Mouse (Mus musculus) heart, embryonic 11.5 days (tissue): ENCODE results near the gene Rimbp2. TPM values are rescaled to one million over a fixed set of nuclear protein-coding genes. Genes with fewer than 3 reads are reported as not detected.

ENCODE experiments used
- ATAC-seq: fragments of 200-750 bp; cut with Nextera tagmentation; replicated peaks from 2 replicates; pipeline ENCODE4 v1.8.0; 2017; ENCODE audit warnings: moderate library complexity; ENCODE audit not compliant: insufficient number of reproducible peaks, low FRiP score, low TSS enrichment
- H3K27ac ChIP-seq: fragments of 300-500 bp; sonication (generic); 2 replicates; pipeline ENCODE4 v1.5.1; 2014; ENCODE audit warnings: mild to moderate bottlenecking, low read depth, low read length
- H3K27me3 ChIP-seq: fragments of 300-500 bp; sonication (generic); 2 replicates; pipeline ENCODE4 v1.6.1; 2014; ENCODE audit warnings: mild to moderate bottlenecking, low read length, mixed read lengths; ENCODE audit not compliant: control insufficient read depth, insufficient read depth
- H3K36me3 ChIP-seq: fragments of 300-500 bp; sonication (generic); 2 replicates; pipeline ENCODE4 v1.6.1; 2014; ENCODE audit warnings: mild to moderate bottlenecking, low read length, moderate library complexity, mixed read lengths; ENCODE audit not compliant: control insufficient read depth, insufficient read depth
- H3K4me1 ChIP-seq: fragments of 300-500 bp; sonication (generic); 2 replicates; pipeline ENCODE4 v1.6.1; 2014; ENCODE audit warnings: low read length; ENCODE audit not compliant: control insufficient read depth, insufficient read depth
- H3K4me2 ChIP-seq: fragments of 300-500 bp; sonication (generic); 2 replicates; pipeline ENCODE4 v1.6.1; 2014; ENCODE audit warnings: mild to moderate bottlenecking, moderate library complexity
- H3K4me3 ChIP-seq: fragments of 300-500 bp; sonication (generic); 2 replicates; pipeline ENCODE4 v1.5.1; 2014; ENCODE audit warnings: low read depth, low read length
- H3K9ac ChIP-seq: fragments of 300-500 bp; sonication (generic); 2 replicates; pipeline ENCODE4 v1.6.1; 2014; ENCODE audit warnings: mild to moderate bottlenecking, low read depth, low read length, moderate library complexity
- H3K9me3 ChIP-seq: fragments of 300-500 bp; sonication (generic); replicated peaks from 2 replicates; pipeline ENCODE4 v1.6.1; 2016; ENCODE audit warnings: low read length; ENCODE audit not compliant: control insufficient read depth
- WGBS: fragments of 180-500 bp; shearing (Covaris S2); extraction: QIAGEN DNeasy Blood & Tissue Kit; methylation state at CpG from one replicate; pipeline ENCODE4 v1.1.7; 2014; ENCODE audit not compliant: insufficient replicate concordance; 5-methylcytosine and 5-hydroxymethylcytosine counted together
- polyA plus RNA-seq: library from polyadenylated mRNA; unstranded; fragments of >200 nt; fragmentation: Nextera tagmentation; extraction: Ambion mirVana; gene quantifications from 2 replicates; pipeline ENCODE4 v1.2.1, GENCODE M21; 2014

Gene Rimbp2
- polyA plus RNA-seq, 1 experiment from 2014 or later, result 0.03 TPM

GRCm38 (mm10) chr5:128800592-128800991 lies 152.7 kb downstream of the Rimbp2 start:
- no peak overlapping the region for H3K4me3 ChIP-seq
- no peaks in the 10 kb centered on the region for H3K36me3 ChIP-seq
- no peaks in the 10 kb centered on the region for H3K27me3 ChIP-seq
- H3K4me2 ChIP-seq, result no peak overlapping the region
- no peaks in the 10 kb centered on the region for H3K4me1 ChIP-seq
- no peaks in the 10 kb centered on the region for H3K9me3 ChIP-seq
- H3K9ac ChIP-seq, result no peak overlapping the region
- WGBS, result 86% methylated on average over 5 of the region's 5 CpGs
- no peak for ATAC-seq
- H3K27ac ChIP-seq, result no peak overlapping the region

GRCm38 (mm10) chr5:128781621-128782020 lies 171.7 kb downstream of the Rimbp2 start:
- Histone ChIP-seq H3K4me1 (no peaks in the 10 kb centered on the region), H3K4me2 (no peak overlapping the region), H3K9ac (no peak overlapping the region), H3K36me3 (no peaks in the 10 kb centered on the region), H3K4me3 (no peak overlapping the region), H3K27ac (no peak overlapping the region), H3K27me3 (no peaks in the 10 kb centered on the region), H3K9me3 (no peaks in the 10 kb centered on the region)
- ATAC-seq, result no peak
- 59% methylated on average over 22 of the region's 22 CpGs for WGBS

DNA sequence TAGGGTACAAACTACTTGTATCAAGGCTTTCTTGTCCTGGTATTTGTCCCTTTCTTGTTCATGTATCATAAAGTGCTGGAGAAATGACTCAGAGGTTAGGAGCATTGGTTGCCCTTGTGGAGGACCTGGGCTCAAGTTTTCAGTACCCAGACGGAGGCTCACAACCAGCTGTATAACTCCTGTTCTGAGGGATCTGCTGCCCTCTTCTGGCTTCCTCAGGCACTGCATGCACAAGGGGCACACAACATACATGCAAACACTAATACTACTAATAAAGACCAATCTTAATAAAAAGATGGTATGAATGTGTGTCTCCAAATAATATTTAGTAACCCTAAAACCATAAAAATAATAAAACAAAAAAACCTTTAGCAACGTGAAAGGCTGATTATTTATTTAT lies 176.9 kb downstream of the Rimbp2 start:
- 57% methylated on average over 2 of the region's 2 CpGs for WGBS
- H3K27me3 ChIP-seq, result no peaks in the 10 kb centered on the region
- no peaks in the 10 kb centered on the region for H3K9me3 ChIP-seq
- H3K4me2 ChIP-seq, result no peak overlapping the region
- no peak overlapping the region for H3K9ac ChIP-seq
- no peak overlapping the region for H3K4me3 ChIP-seq
- H3K4me1 ChIP-seq, result no peaks in the 10 kb centered on the region
- H3K36me3 ChIP-seq, result no peaks in the 10 kb centered on the region
- no peak for ATAC-seq
- H3K27ac ChIP-seq, result no peak overlapping the region

- H3K9ac ChIP-seq, result peak overlapping the region; percentile 35; the same call in 1 of the 2 replicates
- WGBS, result 23% methylated on average over 10 of the region's 10 CpGs
- H3K4me3 ChIP-seq, result no peak overlapping the region
- no peaks in the 10 kb centered on the region for H3K36me3 ChIP-seq
- H3K27me3 ChIP-seq, result no peaks in the 10 kb centered on the region
- no peaks in the 10 kb centered on the region for H3K9me3 ChIP-seq
- 0 out of 2 replicates have a peak overlapping the region, but pooled peaks have one; percentile 25 for H3K4me2 ChIP-seq
- ATAC-seq, result peak; percentile 52; the same call in 1 of the 2 replicates
- no peaks in the 10 kb centered on the region for H3K4me1 ChIP-seq
- no peak overlapping the region for H3K27ac ChIP-seq
Observed at GRCm38 (mm10) chr5:128769026-128769631, 184.2 kb downstream of the Rimbp2 start.

GRCm38 (mm10) chr5:128761118-128761517 lies 192.2 kb downstream of the Rimbp2 start:
- Histone ChIP-seq H3K27ac (no peak overlapping the region), H3K9me3 (no peaks in the 10 kb centered on the region), H3K4me2 (no peak overlapping the region), H3K4me3 (no peak overlapping the region), H3K4me1 (no peaks in the 10 kb centered on the region), H3K36me3 (no peaks in the 10 kb centered on the region), H3K27me3 (no peaks in the 10 kb centered on the region), H3K9ac (no peak overlapping the region)
- ATAC-seq, result no peak
- WGBS, result 27% methylated on average over 8 of the region's 8 CpGs

- no peak overlapping the region for H3K4me2 ChIP-seq
Observed at GRCm38 (mm10) chr5:128746261-128746660, 207.0 kb downstream of the Rimbp2 start.

GRCm38 (mm10) chr5:128745206-128745605 lies 208.1 kb downstream of the Rimbp2 start:
- Histone ChIP-seq H3K9ac (no peak overlapping the region), H3K9me3 (no peaks in the 10 kb centered on the region), H3K4me3 (no peak overlapping the region), H3K36me3 (no peaks in the 10 kb centered on the region), H3K27me3 (peaks cover 4% of the 10 kb centered on the region), H3K4me2 (no peak overlapping the region), H3K27ac (no peak overlapping the region), H3K4me1 (no peaks in the 10 kb centered on the region)
- 63% methylated on average over 9 of the region's 9 CpGs for WGBS
- ATAC-seq, result no peak

More at GRCm38 (mm10) chr5:128746261-128746660, 207.0 kb downstream of the Rimbp2 start:
- 79% methylated on average over 8 of the region's 8 CpGs for WGBS
- ATAC-seq, result no peak
- no peak overlapping the region for H3K9ac ChIP-seq
- H3K9me3 ChIP-seq, result no peaks in the 10 kb centered on the region
- H3K27me3 ChIP-seq, result peaks cover 4% of the 10 kb centered on the region; the same call in 1 of the 2 replicates
- no peak overlapping the region for H3K4me3 ChIP-seq
- H3K36me3 ChIP-seq, result no peaks in the 10 kb centered on the region
- H3K27ac ChIP-seq, result no peak overlapping the region
- no peaks in the 10 kb centered on the region for H3K4me1 ChIP-seq

- Histone ChIP-seq H3K27me3 (peaks cover 7% of the 10 kb centered on the region), H3K4me2 (no peak overlapping the region), H3K9me3 (no peaks in the 10 kb centered on the region), H3K4me3 (no peak overlapping the region), H3K9ac (no peak overlapping the region), H3K27ac (no peak overlapping the region), H3K36me3 (no peaks in the 10 kb centered on the region), H3K4me1 (no peaks in the 10 kb centered on the region)
- 77% methylated on average over 6 of the region's 6 CpGs for WGBS
- no peak for ATAC-seq
Observed at GRCm38 (mm10) chr5:128744351-128744750, 208.9 kb downstream of the Rimbp2 start.

GRCm38 (mm10) chr5:128739838-128740171 lies 213.5 kb downstream of the Rimbp2 start:
- H3K4me3 ChIP-seq, result no peak overlapping the region
- H3K27ac ChIP-seq, result no peak overlapping the region
- ATAC-seq, result no peak
- H3K27me3 ChIP-seq, result peaks cover 16% of the 10 kb centered on the region; the same call in 1 of the 2 replicates
- no peak overlapping the region for H3K4me2 ChIP-seq
- no peaks in the 10 kb centered on the region for H3K9me3 ChIP-seq
- 35% methylated on average over 8 of the region's 8 CpGs for WGBS
- H3K9ac ChIP-seq, result no peak overlapping the region
- no peaks in the 10 kb centered on the region for H3K4me1 ChIP-seq
- H3K36me3 ChIP-seq, result no peaks in the 10 kb centered on the region
